Mouse (Mus musculus) subcutaneous adipose tissue, adult 2 months (tissue): ENCODE results near the gene Ces2b. TPM values are rescaled to one million over a fixed set of nuclear protein-coding genes. Genes with fewer than 3 reads are reported as not detected.

ENCODE experiments used
- polyA plus RNA-seq: library from polyadenylated mRNA; depleted of rRNA; stranded (reverse); fragments of >200 nt; gene quantifications from 2 replicates; pipeline ENCODE4 v1.2.3, GENCODE M21; 2012; ENCODE audit warnings: low replicate concordance; rRNA removed

Ces2b gene
- polyA plus RNA-seq = 0.30 and 1.1 TPM in 2 replicates

DNA sequence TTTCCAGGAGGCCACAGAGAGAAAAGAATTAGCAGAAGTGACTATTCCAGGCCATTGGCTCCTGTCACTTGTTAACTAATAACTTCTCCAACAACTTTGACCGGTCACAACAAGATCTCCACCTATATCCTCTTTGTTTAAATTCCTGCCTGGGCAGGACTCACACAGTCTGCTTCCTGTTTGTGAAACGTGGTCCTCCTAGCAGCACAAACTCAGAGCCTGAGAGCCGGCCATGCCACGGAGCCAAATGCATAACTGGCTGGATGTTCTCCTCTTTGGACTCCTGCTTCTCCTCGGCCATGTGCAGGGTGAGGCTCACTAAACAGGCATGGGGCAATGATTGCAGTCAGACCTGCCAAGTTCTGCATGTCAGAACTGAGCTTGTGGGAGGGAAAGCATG lies at the start of gene Ces2b:
TSS of gene Ces2b (plus strand) at position 133 of the 400 bp plus-strand sequence.

DNA sequence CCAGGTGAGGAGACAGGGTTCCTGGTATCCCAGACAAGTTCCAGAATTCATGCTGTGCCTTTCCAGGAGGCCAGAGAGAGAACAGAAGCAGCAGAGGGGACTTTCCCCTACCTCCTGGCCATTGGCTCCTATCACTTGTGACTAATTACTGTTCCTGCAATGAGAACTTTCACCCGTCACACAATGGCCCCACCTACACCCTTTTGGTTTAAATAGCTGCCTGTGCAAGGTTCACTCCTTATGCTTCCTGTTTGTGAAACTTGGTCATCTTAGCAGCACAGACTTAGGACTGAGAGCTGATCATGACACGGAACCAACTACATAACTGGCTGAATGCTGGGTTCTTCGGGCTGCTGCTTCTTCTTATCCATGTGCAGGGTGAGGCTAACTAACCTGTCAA lies 15.5 kb downstream of the Ces2b start, which contains the start of gene Ces2c:
TSS of gene Ces2c (plus strand) at position 238 of the 400 bp plus-strand sequence.

Other genes with a start within 250 kb of the Ces2b start
- gene Pdp2, start 240.1 kb upstream of the Ces2b start, polyA plus RNA-seq = 9.1 and 12.1 TPM in 2 replicates
- 0.14 and 4.5 TPM in 2 replicates for gene Cdh16, start 207.2 kb upstream of the Ces2b start, polyA plus RNA-seq
- 15.7 and 22.8 TPM in 2 replicates for gene Rrad, start 200.2 kb upstream of the Ces2b start, polyA plus RNA-seq
- 40.4 and 45.6 TPM in 2 replicates for gene Ciao2b, start 189.6 kb upstream of the Ces2b start, polyA plus RNA-seq
- gene Ces2a, start 97.6 kb upstream of the Ces2b start, polyA plus RNA-seq = 0.19 TPM in 1 of 2 replicates, not detected in the other
- 0.16 and 0.31 TPM in 2 replicates for gene Ces2c, start 15.5 kb downstream of the Ces2b start, polyA plus RNA-seq
- gene Ces2e, start 94.7 kb downstream of the Ces2b start, polyA plus RNA-seq = 0.76 and 2.5 TPM in 2 replicates
- gene Ces2f, start 115.8 kb downstream of the Ces2b start, polyA plus RNA-seq = 0.03 TPM in 1 of 2 replicates, not detected in the other
- 11.3 and 12.2 TPM in 2 replicates for gene Ces2g, start 130.1 kb downstream of the Ces2b start, polyA plus RNA-seq
- gene Ces2h, start 169.3 kb downstream of the Ces2b start, polyA plus RNA-seq = not detected in 2 replicates
- gene Ces3a, start 217.0 kb downstream of the Ces2b start, polyA plus RNA-seq = 0.19 TPM in 1 of 2 replicates, not detected in the other